Mouse (Mus musculus): Measurements from ENCODE around the gene Ric3.

Ric3 gene

DNA sequence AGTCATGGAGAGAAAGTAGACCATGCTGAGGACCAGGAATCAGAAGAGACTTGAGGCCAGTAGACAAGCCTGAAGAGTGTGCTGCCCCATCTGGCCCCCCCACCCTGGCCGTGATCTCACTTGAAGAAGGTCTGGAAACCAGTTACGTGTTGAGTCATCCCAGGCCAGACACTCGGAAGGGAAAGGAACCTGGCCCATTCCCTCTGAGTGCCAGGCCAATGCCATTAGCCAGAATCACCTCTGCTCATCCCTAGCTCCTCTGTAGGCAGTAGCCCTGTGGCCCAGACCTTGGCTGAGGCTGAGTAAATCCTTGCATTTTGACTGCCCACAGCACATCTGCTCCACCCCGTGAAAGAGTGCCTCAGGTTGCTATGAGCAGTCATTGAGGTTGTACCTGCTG lies 81.2 kb downstream of the Ric3 start:
- no peak for DNase-seq (ENCODE audit: low read depth, low spot score)

- DNase-seq (ENCODE audit: low read depth, low spot score), result peak; percentile 71
Measured at GRCm38 (mm10) chr7:109000315-109000954, 82.7 kb downstream of the Ric3 start.

- DNase-seq (ENCODE audit: low read depth, low spot score), result no peak
Measured at GRCm38 (mm10) chr7:108996156-108996555, 87.0 kb downstream of the Ric3 start.

DNA sequence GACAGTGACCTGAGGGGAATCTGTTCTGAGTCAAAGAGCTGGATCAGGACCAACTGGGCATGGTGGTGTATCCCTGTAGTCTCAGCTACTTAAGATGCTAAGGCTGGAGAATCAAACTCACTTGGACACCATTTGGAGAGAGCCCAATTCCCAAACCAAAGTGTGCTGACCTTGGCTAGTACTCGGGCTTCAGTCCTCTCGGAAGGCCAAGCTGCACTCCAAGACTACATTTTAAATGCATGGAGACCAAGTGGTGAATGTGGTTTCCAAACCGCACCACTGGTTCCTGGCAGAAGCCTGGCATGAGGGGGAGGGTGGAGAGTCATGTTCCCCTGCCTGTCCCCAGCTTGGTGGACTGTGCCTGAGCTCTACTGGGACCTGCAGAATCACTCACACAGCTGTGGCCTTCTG lies 89.2 kb downstream of the Ric3 start:
- no peak for DNase-seq (ENCODE audit: low read depth, low spot score)

DNA sequence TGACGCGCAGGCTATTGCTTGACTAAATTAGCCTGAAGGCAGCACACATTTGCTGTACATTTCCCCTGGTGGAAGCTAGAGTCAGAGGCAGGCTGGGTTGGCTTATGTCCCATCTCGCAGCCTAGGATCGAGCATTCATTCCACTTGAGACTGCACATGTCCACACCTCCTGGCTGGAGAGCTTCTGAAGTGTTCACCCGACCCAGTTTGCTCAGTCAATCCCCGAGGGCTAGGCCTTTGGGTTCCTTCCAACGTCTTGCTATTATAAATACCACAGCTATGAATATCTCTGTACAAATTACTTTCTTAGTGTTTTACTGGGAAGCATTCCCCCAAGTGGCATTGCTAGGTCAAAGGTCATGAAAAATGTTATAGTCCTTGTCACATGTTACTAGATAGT lies 89.9 kb downstream of the Ric3 start:
- no peak for DNase-seq (ENCODE audit: low read depth, low spot score)

DNA sequence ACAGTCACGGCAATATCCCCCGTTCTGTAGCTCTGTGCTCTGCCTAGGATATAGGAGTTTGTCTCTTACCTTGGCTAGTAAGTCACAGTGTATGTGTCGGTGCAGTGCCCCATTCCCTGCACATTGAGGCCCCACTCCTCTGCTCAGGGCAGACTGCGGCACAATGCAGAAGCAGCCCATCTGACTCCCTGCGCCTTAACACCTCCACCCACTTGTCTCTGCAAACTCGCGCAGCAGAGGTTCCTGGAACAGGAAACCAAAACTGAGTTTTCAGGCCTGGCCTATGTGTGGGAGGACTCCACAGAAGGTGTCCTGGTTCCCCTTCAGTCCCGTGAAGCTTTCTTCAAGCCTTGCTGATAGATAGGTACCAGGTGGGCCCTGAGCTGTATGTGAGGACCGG lies 91.9 kb downstream of the Ric3 start:
- no peak for DNase-seq (ENCODE audit: low read depth, low spot score)

DNA sequence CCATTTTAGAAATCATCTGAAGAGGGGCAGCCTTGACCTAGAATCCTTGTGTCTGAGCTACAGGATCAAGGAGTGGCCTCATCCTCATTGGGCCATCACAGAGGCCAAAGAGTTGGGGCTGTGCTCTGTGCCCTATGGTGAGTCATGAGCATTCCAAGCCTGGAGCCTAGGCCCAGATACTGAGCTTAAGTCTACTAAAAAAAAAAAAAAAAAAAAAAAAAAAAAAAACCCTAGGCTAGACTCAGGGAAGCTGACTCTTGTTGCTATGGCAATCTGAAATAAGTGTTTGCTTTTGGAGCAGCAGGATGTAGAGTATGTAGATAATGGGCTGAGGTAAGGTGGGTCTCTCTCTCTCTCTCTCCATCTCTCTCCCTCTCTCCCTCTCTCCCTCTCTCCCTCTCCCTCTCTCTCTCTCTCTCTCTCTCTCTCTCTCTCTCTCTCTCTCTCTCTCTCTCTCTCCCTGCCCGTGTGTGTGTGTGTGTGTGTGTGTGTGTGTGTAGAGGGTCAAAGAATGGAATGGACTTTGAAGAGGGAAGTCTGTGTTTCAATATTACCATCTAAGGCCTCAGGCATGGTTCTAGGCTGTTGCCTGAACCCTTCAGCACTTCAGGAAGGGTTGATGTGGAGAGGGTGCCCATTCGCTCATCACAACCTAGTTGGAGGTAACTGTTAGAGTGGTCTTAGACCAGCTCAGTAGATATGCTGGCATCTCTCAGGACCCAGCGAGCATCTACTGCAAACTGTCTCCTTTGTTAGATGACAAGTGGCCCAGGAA lies 97.0 kb downstream of the Ric3 start:
- DNase-seq (ENCODE audit: low read depth, low spot score), result no peak
